Mouse (Mus musculus) neural tube, embryonic 13.5 days (tissue): ENCODE measurements around the gene Gsdme. TPM values are rescaled to one million over a fixed set of nuclear protein-coding genes. Genes with fewer than 3 reads are reported as not detected.

Experiments
- ATAC-seq: fragments of 200-750 bp; cut with Nextera tagmentation; 2 replicates; pipeline ENCODE4 v1.8.0; 2017; ENCODE audit warnings: low read depth, mild to moderate bottlenecking, moderate TSS enrichment, moderate library complexity
- H3K27ac ChIP-seq: fragments of 300-500 bp; sonication (generic); replicated peaks from 2 replicates; pipeline ENCODE4 v1.5.1; 2015; ENCODE audit warnings: moderate library complexity, mild to moderate bottlenecking, inconsistent platforms
- H3K27me3 ChIP-seq: fragments of 300-500 bp; sonication (generic); 2 replicates; pipeline ENCODE4 v1.6.1; 2015; ENCODE audit warnings: mild to moderate bottlenecking, inconsistent platforms
- H3K36me3 ChIP-seq: fragments of 300-500 bp; sonication (generic); 2 replicates; pipeline ENCODE4 v1.6.1; 2015; ENCODE audit warnings: mild to moderate bottlenecking, inconsistent platforms
- H3K4me1 ChIP-seq: fragments of 300-500 bp; sonication (generic); replicated peaks from 2 replicates; pipeline ENCODE4 v1.6.1; 2015; ENCODE audit warnings: inconsistent platforms
- H3K4me2 ChIP-seq: fragments of 300-500 bp; sonication (generic); 2 replicates; pipeline ENCODE4 v1.6.1; 2015; ENCODE audit warnings: inconsistent platforms, mild to moderate bottlenecking, moderate library complexity
- H3K4me3 ChIP-seq: fragments of 300-500 bp; sonication (generic); 2 replicates; pipeline ENCODE4 v1.5.1; 2015; ENCODE audit warnings: mild to moderate bottlenecking, inconsistent platforms
- H3K9ac ChIP-seq: fragments of 300-500 bp; sonication (generic); 2 replicates; pipeline ENCODE4 v1.6.1; 2015; ENCODE audit warnings: moderate library complexity, mild to moderate bottlenecking, inconsistent platforms
- H3K9me3 ChIP-seq: fragments of 300-500 bp; sonication (generic); 2 replicates; pipeline ENCODE4 v1.6.1; 2016; ENCODE audit warnings: inconsistent platforms
- WGBS: fragments of 180-500 bp; shearing (Covaris S2); methylation state at CpG from one replicate; pipeline ENCODE4 v1.1.7; 2015; 5-methylcytosine and 5-hydroxymethylcytosine counted together
- polyA plus RNA-seq: library from polyadenylated mRNA; unstranded; fragments of >200 nt; fragmentation: Nextera tagmentation; extraction: Ambion mirVana; gene quantifications from 2 replicates; pipeline ENCODE4 v1.2.1, GENCODE M21; 2015

Gene Gsdme
- polyA plus RNA-seq, result 68.8 and 72.4 TPM in 2 replicates

- 82% methylated on average over 6 of the region's 6 CpGs for WGBS
- no peak within 1 kb of the TSS for H3K4me3 ChIP-seq
- peaks cover 28% of the 10 kb centered on the region for H3K4me1 ChIP-seq
- H3K9me3 ChIP-seq, result no peaks in the 10 kb centered on the region
- H3K27me3 ChIP-seq, result no peaks in the 10 kb centered on the region
- H3K9ac ChIP-seq, result no peak within 1 kb of the TSS
- ATAC-seq, result no peak
- H3K27ac ChIP-seq, result no peak within 1 kb of the TSS
- no peaks in the 10 kb centered on the region for H3K36me3 ChIP-seq
- no peak within 1 kb of the TSS for H3K4me2 ChIP-seq
These were observed at the start of gene Gsdme for GRCm38 (mm10) chr6:50263670-50264069. Gsdme (minus strand) TSS chr6:50263862.

GRCm38 (mm10) chr6:50312647-50313046 is 49.0 kb upstream of the Gsdme start:
- Histone ChIP-seq H3K9me3 (no peaks in the 10 kb centered on the region), H3K27me3 (no peaks in the 10 kb centered on the region), H3K9ac (no peak overlapping the region), H3K4me2 (no peak overlapping the region), H3K4me3 (no peak overlapping the region), H3K36me3 (no peaks in the 10 kb centered on the region), H3K27ac (no peak overlapping the region), H3K4me1 (0 out of 2 replicates have a peak, but pooled peaks cover 4% of the 10 kb centered on the region)
- WGBS, result 53% methylated on average over 4 of the region's 4 CpGs
- peak; percentile 84 for ATAC-seq

GRCm38 (mm10) chr6:50309019-50309418 is 45.4 kb upstream of the Gsdme start:
- Histone ChIP-seq H3K9ac (no peak overlapping the region), H3K4me2 (no peak overlapping the region), H3K36me3 (no peaks in the 10 kb centered on the region), H3K27ac (no peak overlapping the region), H3K4me1 (no peaks in the 10 kb centered on the region; the same call in 1 of the 2 replicates), H3K4me3 (no peak overlapping the region), H3K27me3 (no peaks in the 10 kb centered on the region), H3K9me3 (no peaks in the 10 kb centered on the region)
- 39% methylated on average over 6 of the region's 6 CpGs for WGBS
- no peak for ATAC-seq

GRCm38 (mm10) chr6:50306625-50307024 is 43.0 kb upstream of the Gsdme start:
- Histone ChIP-seq H3K4me3 (no peak overlapping the region), H3K4me2 (no peak overlapping the region), H3K9me3 (no peaks in the 10 kb centered on the region), H3K36me3 (no peaks in the 10 kb centered on the region), H3K27ac (no peak overlapping the region), H3K4me1 (no peaks in the 10 kb centered on the region; the same call in 1 of the 2 replicates), H3K27me3 (no peaks in the 10 kb centered on the region), H3K9ac (no peak overlapping the region)
- 83% methylated on average over 4 of the region's 4 CpGs for WGBS
- no peak for ATAC-seq

GRCm38 (mm10) chr6:50304949-50305491 is 41.4 kb upstream of the Gsdme start:
- H3K27ac ChIP-seq, result no peak overlapping the region
- no peaks in the 10 kb centered on the region for H3K9me3 ChIP-seq
- no peak overlapping the region for H3K4me2 ChIP-seq
- WGBS, result 67% methylated on average over 4 of the region's 4 CpGs
- no peaks in the 10 kb centered on the region; the same call in 1 of the 2 replicates for H3K4me1 ChIP-seq
- no peak for ATAC-seq
- no peak overlapping the region for H3K4me3 ChIP-seq
- no peak overlapping the region for H3K9ac ChIP-seq
- no peaks in the 10 kb centered on the region for H3K27me3 ChIP-seq
- no peaks in the 10 kb centered on the region for H3K36me3 ChIP-seq

- no peaks in the 10 kb centered on the region for H3K36me3 ChIP-seq
- WGBS, result 81% methylated on average over 7 of the region's 7 CpGs
- H3K4me1 ChIP-seq, result peaks cover 2% of the 10 kb centered on the region; the same call in 1 of the 2 replicates
- no peaks in the 10 kb centered on the region for H3K9me3 ChIP-seq
- no peak overlapping the region for H3K9ac ChIP-seq
- no peak overlapping the region for H3K4me3 ChIP-seq
- no peak overlapping the region for H3K4me2 ChIP-seq
- ATAC-seq, result no peak
- no peak overlapping the region for H3K27ac ChIP-seq
- H3K27me3 ChIP-seq, result no peaks in the 10 kb centered on the region
These were observed 37.5 kb upstream of the Gsdme start for GRCm38 (mm10) chr6:50301121-50301520.

- ATAC-seq, result no peak
- Histone ChIP-seq H3K9ac (no peak overlapping the region), H3K9me3 (no peaks in the 10 kb centered on the region), H3K27me3 (no peaks in the 10 kb centered on the region), H3K4me3 (no peak overlapping the region), H3K36me3 (no peaks in the 10 kb centered on the region), H3K4me1 (peaks cover 7% of the 10 kb centered on the region; the same call in 1 of the 2 replicates), H3K27ac (no peak overlapping the region), H3K4me2 (no peak overlapping the region)
- WGBS, result 44% methylated on average over 6 of the region's 6 CpGs
These were observed 37.0 kb upstream of the Gsdme start for GRCm38 (mm10) chr6:50300622-50301021.

- no peak overlapping the region for H3K9ac ChIP-seq
- no peak overlapping the region for H3K4me2 ChIP-seq
- H3K27ac ChIP-seq, result no peak overlapping the region
- H3K4me3 ChIP-seq, result no peak overlapping the region
- H3K4me1 ChIP-seq, result 0 out of 2 replicates have a peak, but pooled peaks cover 8% of the 10 kb centered on the region
- H3K9me3 ChIP-seq, result no peaks in the 10 kb centered on the region
- whole genome bisulfite sequencing, result 81% methylated on average over 7 of the region's 7 CpGs
- H3K27me3 ChIP-seq, result no peaks in the 10 kb centered on the region
- no peak for ATAC-seq
- H3K36me3 ChIP-seq, result no peaks in the 10 kb centered on the region
These were observed 35.4 kb upstream of the Gsdme start for GRCm38 (mm10) chr6:50299071-50299470.

- H3K4me1 ChIP-seq, result 0 out of 2 replicates have a peak, but pooled peaks cover 8% of the 10 kb centered on the region
- H3K27me3 ChIP-seq, result no peaks in the 10 kb centered on the region
- H3K4me3 ChIP-seq, result no peak overlapping the region
- no peak overlapping the region for H3K4me2 ChIP-seq
- H3K9ac ChIP-seq, result no peak overlapping the region
- no peaks in the 10 kb centered on the region for H3K9me3 ChIP-seq
- H3K27ac ChIP-seq, result no peak overlapping the region
- H3K36me3 ChIP-seq, result no peaks in the 10 kb centered on the region
- 89% methylated on average over 9 of the region's 9 CpGs for WGBS
- ATAC-seq, result no peak
These were observed 34.0 kb upstream of the Gsdme start for GRCm38 (mm10) chr6:50297671-50298070.

- no peak overlapping the region for H3K4me2 ChIP-seq
- no peak for ATAC-seq
- H3K36me3 ChIP-seq, result no peaks in the 10 kb centered on the region
- no peak overlapping the region for H3K27ac ChIP-seq
- 0 out of 2 replicates have a peak, but pooled peaks cover 8% of the 10 kb centered on the region for H3K4me1 ChIP-seq
- no peak overlapping the region for H3K9ac ChIP-seq
- H3K9me3 ChIP-seq, result no peaks in the 10 kb centered on the region
- H3K27me3 ChIP-seq, result no peaks in the 10 kb centered on the region
- 75% methylated on average over 10 of the region's 10 CpGs for WGBS
- no peak overlapping the region for H3K4me3 ChIP-seq
These were observed 31.5 kb upstream of the Gsdme start for GRCm38 (mm10) chr6:50295136-50295535.

GRCm38 (mm10) chr6:50294128-50294527 is 30.5 kb upstream of the Gsdme start:
- Histone ChIP-seq H3K27me3 (no peaks in the 10 kb centered on the region), H3K9me3 (no peaks in the 10 kb centered on the region), H3K4me1 (0 out of 2 replicates have a peak, but pooled peaks cover 8% of the 10 kb centered on the region), H3K9ac (no peak overlapping the region), H3K27ac (no peak overlapping the region), H3K4me3 (no peak overlapping the region), H3K36me3 (no peaks in the 10 kb centered on the region), H3K4me2 (no peak overlapping the region)
- 34% methylated on average over 1 of the region's 1 CpGs for WGBS
- ATAC-seq, result peak; percentile 74

- Histone ChIP-seq H3K27ac (no peak overlapping the region), H3K4me2 (no peak overlapping the region), H3K9me3 (no peaks in the 10 kb centered on the region), H3K36me3 (no peaks in the 10 kb centered on the region), H3K9ac (no peak overlapping the region), H3K27me3 (no peaks in the 10 kb centered on the region), H3K4me1 (0 out of 2 replicates have a peak, but pooled peaks cover 8% of the 10 kb centered on the region), H3K4me3 (no peak overlapping the region)
- 89% methylated on average over 4 of the region's 4 CpGs for WGBS
- ATAC-seq, result no peak
These were observed 28.0 kb upstream of the Gsdme start for GRCm38 (mm10) chr6:50291650-50292049.

GRCm38 (mm10) chr6:50286881-50287280 is 23.2 kb upstream of the Gsdme start:
- Histone ChIP-seq H3K27me3 (no peaks in the 10 kb centered on the region), H3K9me3 (no peaks in the 10 kb centered on the region), H3K4me3 (no peak overlapping the region), H3K4me1 (no peaks in the 10 kb centered on the region), H3K9ac (no peak overlapping the region), H3K27ac (no peak overlapping the region), H3K4me2 (no peak overlapping the region), H3K36me3 (no peaks in the 10 kb centered on the region)
- no peak for ATAC-seq
- 84% methylated on average over 3 of the region's 3 CpGs for WGBS
